In genomic region chr12:70106508-70106907, GRCm38 (mm10) we compare ENCODE assay signal across 13 mouse cellular contexts. TPM values are rescaled to one million over a fixed set of nuclear protein-coding genes. Genes with fewer than 3 reads are reported as not detected.
DNase-seq lines count a peak whose midpoint lies in the region; ATAC-seq and TF ChIP-seq lines count a peak whose summit lies in the region.
"Had no signal": no experiment of that assay in that cellular context is flagged by ENCODE, and none has a peak within 500 bp of the region (broad histone marks: within the 10 kb centered on the region; RNA-seq: fewer than 3 reads in every experiment).

No protein-coding gene starts in this region.

- 42% methylated on average over 9 of the region's 9 CpGs for WGBS in kidney, embryonic 16.5 days
- WGBS in hindbrain, embryonic 12.5 days: 58% methylated on average over 9 of the region's 9 CpGs

- H3K27ac ChIP-seq in kidney, embryonic 16.5 days (ENCODE audit: low read length): peak overlapping the region; percentile 14
- peak overlapping the region; percentile 45; the same call in 1 of the 2 replicates for H3K27ac ChIP-seq in cortical plate, adult 2 months (ENCODE audit: insufficient read depth, low read length)
- peak overlapping the region; percentile 3; the same call in 1 of the 2 replicates for H3K27ac ChIP-seq in hindbrain, embryonic 12.5 days
- H3K27ac ChIP-seq: heart, adult 2 months had no signal

- H3K4me3 ChIP-seq in kidney, embryonic 16.5 days (ENCODE audit: low read length): no peak overlapping the region
- H3K4me3 ChIP-seq in cortical plate, adult 2 months (ENCODE audit: insufficient read depth, low read length): no peak overlapping the region
- no peak overlapping the region for H3K4me3 ChIP-seq in hindbrain, embryonic 12.5 days
- H3K4me3 ChIP-seq: heart, adult 2 months; megakaryocyte, embryonic 14.5 days had no signal

- no peak for TF ChIP-seq POLR2A in cortical plate, adult 2 months (IDR thresholded peaks at IDR 0.05; ENCODE audit: extremely low read depth, insufficient read depth, low read length)

- no peaks in the 10 kb centered on the region for H3K27me3 ChIP-seq in kidney, embryonic 16.5 days (ENCODE audit: insufficient read depth, low read length)
- H3K27me3 ChIP-seq in hindbrain, embryonic 12.5 days: no peaks in the 10 kb centered on the region
- H3K27me3 ChIP-seq: megakaryocyte, embryonic 14.5 days had no signal

- H3K4me2 ChIP-seq in kidney, embryonic 16.5 days (replicated peaks; ENCODE audit: low read depth, low read length): no peak overlapping the region
- H3K4me2 ChIP-seq in hindbrain, embryonic 12.5 days (replicated peaks): no peak overlapping the region

- TF ChIP-seq CTCF in cortical plate, adult 2 months (IDR thresholded peaks at IDR 0.05; ENCODE audit: extremely low read depth, insufficient read depth, low read length): no peak

- H3K36me3 ChIP-seq in kidney, embryonic 16.5 days (ENCODE audit: insufficient read depth, low read length): peaks cover 2% of the 10 kb centered on the region; the same call in 1 of the 2 replicates
- peaks cover 5% of the 10 kb centered on the region; the same call in 1 of the 2 replicates for H3K36me3 ChIP-seq in hindbrain, embryonic 12.5 days

- peaks cover 49% of the 10 kb centered on the region for H3K4me1 ChIP-seq in kidney, embryonic 16.5 days (ENCODE audit: insufficient read depth, low read length)
- peaks cover 24% of the 10 kb centered on the region for H3K4me1 ChIP-seq in cortical plate, adult 2 months (ENCODE audit: control insufficient read depth, insufficient read depth, low read length)
- H3K4me1 ChIP-seq in hindbrain, embryonic 12.5 days: peaks cover 65% of the 10 kb centered on the region

- H3K9ac ChIP-seq in kidney, embryonic 16.5 days (replicated peaks; ENCODE audit: low read length): no peak overlapping the region
- no peak overlapping the region for H3K9ac ChIP-seq in hindbrain, embryonic 12.5 days

- no peak for DNase-seq in kidney, adult 11 months
- peak; percentile 65 for DNase-seq in retina, embryonic 14.5 days (ENCODE audit: low spot score)
- DNase-seq in thymus, postnatal 0 days (ENCODE audit: low spot score): no peak
- no peak for DNase-seq in adrenal gland, postnatal 25 days
- DNase-seq: heart, adult 2 months; lung, adult 18-20 months; spleen, adult 18-20 months; thymus, postnatal 25 days had no signal

- H3K9me3 ChIP-seq in kidney, embryonic 16.5 days (ENCODE audit: low read length): no peaks in the 10 kb centered on the region
- no peaks in the 10 kb centered on the region for H3K9me3 ChIP-seq in hindbrain, embryonic 12.5 days (replicated peaks)
- H3K9me3 ChIP-seq: megakaryocyte, embryonic 14.5 days had no signal

- no peak for ATAC-seq in kidney, embryonic 16.5 days (ENCODE audit: low FRiP score, low TSS enrichment)
- ATAC-seq in hindbrain, embryonic 12.5 days (ENCODE audit: low FRiP score): no peak

RNA-seq across cellular contexts. Expression of gene Nin, which starts 7.0 kb away (rescaled TPM):
- polyA plus RNA-seq in kidney, embryonic 16.5 days (2015; fragmentation: Nextera tagmentation; extraction: Ambion mirVana): 12.0 and 13.4 TPM in 2 replicates
- 31.2 and 31.6 TPM in 2 replicates for polyA plus RNA-seq in cortical plate, adult 2 months (2012; rRNA removed)
- 15.7 and 17.0 TPM in 2 replicates for polyA plus RNA-seq in hindbrain, embryonic 12.5 days (2016; fragmentation: Nextera tagmentation; extraction: Ambion mirVana)
- polyA plus RNA-seq in thymus, postnatal 0 days (2015; fragmentation: Nextera tagmentation; extraction: Ambion mirVana): 9.1 and 11.4 TPM in 2 replicates
- 30.8 and 42.1 TPM in 2 replicates for total RNA-seq in adrenal gland, postnatal 25 days (2021)

RNA-seq across cellular contexts. Expression of gene Abhd12b, which starts 47.4 kb away (rescaled TPM):
- polyA plus RNA-seq in kidney, embryonic 16.5 days (2015; fragmentation: Nextera tagmentation; extraction: Ambion mirVana): 0.05 and 0.17 TPM in 2 replicates
- 0.33 and 1.1 TPM in 2 replicates for polyA plus RNA-seq in cortical plate, adult 2 months (2012; rRNA removed)
- not detected in 2 replicates for polyA plus RNA-seq in hindbrain, embryonic 12.5 days (2016; fragmentation: Nextera tagmentation; extraction: Ambion mirVana)
- 0.19 TPM in 1 of 2 replicates, not detected in the other for polyA plus RNA-seq in thymus, postnatal 0 days (2015; fragmentation: Nextera tagmentation; extraction: Ambion mirVana)
- not detected in 2 replicates for total RNA-seq in adrenal gland, postnatal 25 days (2021)
- total RNA-seq: heart, adult 2 months; layer of hippocampus, adult 18-20 months had no signal
- polyA plus RNA-seq: heart, adult 2 months had no signal
